Mouse (Mus musculus): ENCODE results near the gene Polr3g.

- TF ChIP-seq CTCF (IDR thresholded peaks at IDR 0.05; ENCODE audit: low read depth, low read length) (no peak), GATA1 (IDR thresholded peaks at IDR 0.05; ENCODE audit: borderline replicate concordance, low read length) (no peak), TAL1 (conservative IDR thresholded peaks at IDR 0.05; ENCODE audit: low read depth, low read length) (no peak)
Observed at GRCm38 (mm10) chr13:81667713-81668112, 43.1 kb downstream of the Polr3g start.
